Mouse (Mus musculus): ENCODE data around the gene Med12l. TPM values are rescaled to one million over a fixed set of nuclear protein-coding genes. Genes with fewer than 3 reads are reported as not detected.

Gene Med12l
- total and polyA plus RNA-seq, 3 experiments = 0.93 to 2.0 (median 1.5) TPM

- dilution Hi-C loops (cut with MboI; ENCODE audit: extremely low pct_ligation_motif_present, extremely low pct_unique_long_range_greater_than_20kb, low sequenced_read_pairs) = no loop called here
- Histone ChIP-seq H3K27ac (ENCODE audit: insufficient read depth, low read depth) (no peak overlapping the region; the same call in 1 of the 2 replicates), H3K79me2 (replicated peaks; ENCODE audit: control insufficient read depth, extremely low read depth, insufficient read depth, poor library complexity, severe bottlenecking) (no peaks in the 10 kb centered on the region), H3K9ac (ENCODE audit: insufficient read depth, low read depth) (0 out of 2 replicates have a peak overlapping the region, but pooled peaks have one; percentile 26), H3K4me3 (replicated peaks in 1 of 3; ENCODE audit: low read depth in 2 of 3, low read length in 2 of 3, poor library complexity in 1 of 3) (no peak overlapping the region), H3K27me3 (replicated peaks) (no peaks in the 10 kb centered on the region), H3K9me3 (replicated peaks; ENCODE audit: low read length) (no peaks in the 10 kb centered on the region), H3K4me1 (ENCODE audit: control insufficient read depth in 1 of 2, insufficient read depth in 2 of 2) (peaks cover 17 to 67% of the 10 kb centered on the region in 2 experiments), H3K4me2 (ENCODE audit: insufficient read depth, low read depth, poor library complexity, severe bottlenecking) (peak overlapping the region; percentile 80), H3K36me3 (replicated peaks in 1 of 2; ENCODE audit: control insufficient read depth in 1 of 2, insufficient read depth in 1 of 2, low read length in 1 of 2) (peaks cover 0 to 4% of the 10 kb centered on the region in 2 experiments)
- peak; percentile 21 for DNase-seq (ENCODE audit: extremely low read depth)
- in situ Hi-C loops (cut with MboI; ENCODE audit: low pct_ligation_motif_present, low pct_unique_long_range_greater_than_20kb, low sequenced_read_pairs) = no loop called here
- TF ChIP-seq BHLHE40 (IDR thresholded peaks at IDR 0.05; ENCODE audit: low read depth, low read length) (peak; percentile 40; the same call in 1 of the 2 replicates), MAFK (IDR thresholded peaks at IDR 0.05; ENCODE audit: insufficient replicate concordance, low read length) (peak; percentile 71), TBP (conservative IDR thresholded peaks at IDR 0.05; ENCODE audit: low read depth, low read length) (no peak), GABPA (IDR thresholded peaks at IDR 0.05; ENCODE audit: insufficient replicate concordance, low read depth, low read length) (no peak)
Observed at GRCm38 (mm10) chr3:59261709-59262472, 256.3 kb downstream of the Med12l start.

DNA sequence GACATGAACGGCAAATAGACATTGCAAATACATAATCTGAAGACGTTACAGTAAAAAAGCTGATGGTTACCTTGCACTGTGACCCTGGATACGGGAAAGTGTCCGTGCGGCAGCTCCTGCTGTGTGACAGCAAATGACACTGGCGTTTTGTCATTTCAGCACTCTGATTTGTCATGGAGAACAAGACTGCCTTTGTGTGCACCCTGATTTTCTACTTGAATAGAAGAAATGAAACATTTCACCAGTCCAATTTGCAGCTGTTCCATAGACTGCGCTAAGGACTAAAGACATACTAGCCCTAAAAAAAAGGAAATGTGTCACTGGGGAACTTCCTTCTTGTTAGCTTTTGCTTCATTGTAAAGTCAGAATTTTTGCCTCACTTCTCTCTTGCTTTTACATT lies 257.1 kb downstream of the Med12l start, which contains the start of gene P2ry12:
TSS of gene P2ry12 (minus strand) at position 168 of the 400 bp plus-strand sequence.
- H3K9me3 ChIP-seq (replicated peaks; ENCODE audit: low read length) = no peaks in the 10 kb centered on the region
- dilution Hi-C loops (cut with MboI; ENCODE audit: extremely low pct_ligation_motif_present, extremely low pct_unique_long_range_greater_than_20kb, low sequenced_read_pairs) (no loop called here), in situ Hi-C loops (cut with MboI; ENCODE audit: low pct_ligation_motif_present, low pct_unique_long_range_greater_than_20kb, low sequenced_read_pairs) (no loop called here)
- H3K79me2 ChIP-seq (replicated peaks; ENCODE audit: control insufficient read depth, extremely low read depth, insufficient read depth, poor library complexity, severe bottlenecking) = no peaks in the 10 kb centered on the region
- peak; percentile 15 for DNase-seq (ENCODE audit: extremely low read depth)
- peak within 1 kb of the TSS in 1 of 3 experiments; percentile 28 for H3K4me3 ChIP-seq (replicated peaks in 1 of 3; ENCODE audit: low read depth in 2 of 3, low read length in 2 of 3, poor library complexity in 1 of 3)
- H3K27me3 ChIP-seq (replicated peaks) = no peaks in the 10 kb centered on the region
- peaks cover 0 to 4% of the 10 kb centered on the region in 2 experiments for H3K36me3 ChIP-seq (replicated peaks in 1 of 2; ENCODE audit: control insufficient read depth in 1 of 2, insufficient read depth in 1 of 2, low read length in 1 of 2)
- peak within 1 kb of the TSS; percentile 54; the same call in 1 of the 2 replicates for H3K9ac ChIP-seq (ENCODE audit: insufficient read depth, low read depth)
- peaks cover 17 to 63% of the 10 kb centered on the region in 2 experiments for H3K4me1 ChIP-seq (ENCODE audit: control insufficient read depth in 1 of 2, insufficient read depth in 2 of 2)
- H3K27ac ChIP-seq (ENCODE audit: insufficient read depth, low read depth) = no peak within 1 kb of the TSS; the same call in 1 of the 2 replicates
- peak within 1 kb of the TSS; percentile 85 for H3K4me2 ChIP-seq (ENCODE audit: insufficient read depth, low read depth, poor library complexity, severe bottlenecking)
- no peak for TF ChIP-seq IRF4 (IDR thresholded peaks at IDR 0.05; ENCODE audit: low read depth, low read length)
- 0 out of 2 replicates have a peak, but pooled peaks have one; percentile 50 for TF ChIP-seq CHD1 (IDR thresholded peaks at IDR 0.05; ENCODE audit: low read depth, low read length)
- TF ChIP-seq PAX5 (IDR thresholded peaks at IDR 0.05; ENCODE audit: low read length) = no peak
- no peak for TF ChIP-seq SMC3 (IDR thresholded peaks at IDR 0.05; ENCODE audit: low read depth, low read length)
- no peak for TF ChIP-seq MEF2A (IDR thresholded peaks at IDR 0.05; ENCODE audit: borderline replicate concordance, low read depth, low read length)
- no peak for TF ChIP-seq MAZ (IDR thresholded peaks at IDR 0.05; ENCODE audit: low read depth, low read length)
- peak; percentile 14; the same call in 1 of the 2 replicates for TF ChIP-seq MAX (IDR thresholded peaks at IDR 0.05; ENCODE audit: low read length)
- TF ChIP-seq TCF12 (IDR thresholded peaks at IDR 0.05; ENCODE audit: low read depth, low read length) = peak; percentile 31; the same call in 1 of the 2 replicates
- no peak for TF ChIP-seq NRF1 (IDR thresholded peaks at IDR 0.05; ENCODE audit: low read depth, low read length)
- 0 out of 2 replicates have a peak, but pooled peaks have one; percentile 43 for TF ChIP-seq ZMIZ1 (IDR thresholded peaks at IDR 0.05; ENCODE audit: low read depth, low read length)
- TF ChIP-seq ZC3H11A (IDR thresholded peaks at IDR 0.05; ENCODE audit: low read depth, low read length) = no peak
- no peak for TF ChIP-seq USF2 (conservative IDR thresholded peaks at IDR 0.05; ENCODE audit: low read depth, low read length)
- TF ChIP-seq ZNF384 (IDR thresholded peaks at IDR 0.05; ENCODE audit: low read depth, low read length) = 0 out of 2 replicates have a peak, but pooled peaks have one; percentile 10
- no peak for TF ChIP-seq JUN (IDR thresholded peaks at IDR 0.05; ENCODE audit: insufficient read depth, low read depth, low read length)
- TF ChIP-seq SIN3A (IDR thresholded peaks at IDR 0.05; ENCODE audit: low read length) = no peak; the same call in 1 of the 2 replicates
- no peak for TF ChIP-seq GABPA (IDR thresholded peaks at IDR 0.05; ENCODE audit: insufficient replicate concordance, low read depth, low read length)
- peak; percentile 44; the same call in 1 of the 2 replicates for TF ChIP-seq MXI1 (IDR thresholded peaks at IDR 0.05; ENCODE audit: low read depth, low read length)
- TF ChIP-seq EP300 (IDR thresholded peaks at IDR 0.05; ENCODE audit: low read length) = peak; percentile 36; the same call in 1 of the 2 replicates
